Mouse (Mus musculus) liver, adult 2 months (tissue): ENCODE data around the gene Vps37c. TPM values are rescaled to one million over a fixed set of nuclear protein-coding genes. Genes with fewer than 3 reads are reported as not detected.

ENCODE experiments used
- DNase-seq: peaks from one replicate; pipeline ENCODE4 v3.0.0-alpha.2; 2011; ENCODE audit warnings: low read depth, low spot score; ENCODE audit errors: extremely low read depth
- H3K27ac ChIP-seq: fragments of 200-500 bp; replicated peaks from 2 replicates; pipeline ENCODE4 v1.5.1; 2012; ENCODE audit warnings: low read depth, mild to moderate bottlenecking, control low read depth, inconsistent platforms, low read length; ENCODE audit not compliant: insufficient read depth
- H3K27me3 ChIP-seq: fragments of 200-500 bp; 2 replicates; pipeline ENCODE4 v1.6.1; 2012; ENCODE audit warnings: mild to moderate bottlenecking, moderate library complexity, low read length, inconsistent platforms; ENCODE audit not compliant: control insufficient read depth, insufficient read depth
- H3K36me3 ChIP-seq: fragments of 200-500 bp; 2 replicates; pipeline ENCODE4 v1.6.1; 2012; ENCODE audit warnings: low read length, inconsistent platforms; ENCODE audit not compliant: control insufficient read depth, insufficient read depth
- H3K4me1 ChIP-seq: fragments of 200-500 bp; 2 replicates; pipeline ENCODE4 v1.6.1; 2011; ENCODE audit warnings: low read length; ENCODE audit not compliant: control insufficient read depth, insufficient read depth
- H3K4me3 ChIP-seq: fragments of 200-500 bp; 2 replicates; pipeline ENCODE4 v1.5.1; 2011; ENCODE audit warnings: low read depth, mild to moderate bottlenecking, control low read depth, low read length, moderate library complexity; ENCODE audit not compliant: insufficient read depth
- H3K79me2 ChIP-seq: fragments of 200-500 bp; 2 replicates; pipeline ENCODE4 v1.6.1; 2012; ENCODE audit warnings: inconsistent platforms, mild to moderate bottlenecking, low read length, moderate library complexity; ENCODE audit not compliant: control insufficient read depth, insufficient read depth
- H3K9ac ChIP-seq: fragments of 200-500 bp; 2 replicates; pipeline ENCODE4 v1.6.1; 2012; ENCODE audit warnings: low read depth, mild to moderate bottlenecking, control low read depth, inconsistent platforms, low read length
- CTCF ChIP-seq: fragments of 200-500 bp; IDR thresholded peaks from 2 replicates; pipeline ENCODE4 v1.5.1; 2011; ENCODE audit warnings: low read depth, low read length, control low read depth
- POLR2A ChIP-seq: fragments of 200-500 bp; IDR thresholded peaks from 2 replicates; pipeline ENCODE4 v1.6.1; 2011; ENCODE audit warnings: low read length, control low read depth; ENCODE audit not compliant: insufficient read depth; ENCODE audit errors: extremely low read depth
- WGBS: fragments of 180-500 bp; shearing (Covaris S2); methylation state at CpG from one replicate; pipeline ENCODE4 v1.1.7; 2018; 5-methylcytosine and 5-hydroxymethylcytosine counted together
- polyA plus RNA-seq: library from polyadenylated mRNA; depleted of rRNA; stranded (reverse); fragments of >200 nt; gene quantifications from 2 replicates; pipeline ENCODE4 v1.2.3, GENCODE M21; 2012
- total RNA-seq: library from RNA; depleted of rRNA; stranded (reverse); fragments of >200 nt; gene quantifications from 2 replicates; pipeline ENCODE4 v1.2.3, GENCODE M21; 2014

Vps37c gene
- total and polyA plus RNA-seq, 2 experiments = 2.9 to 18.1 TPM

DNA sequence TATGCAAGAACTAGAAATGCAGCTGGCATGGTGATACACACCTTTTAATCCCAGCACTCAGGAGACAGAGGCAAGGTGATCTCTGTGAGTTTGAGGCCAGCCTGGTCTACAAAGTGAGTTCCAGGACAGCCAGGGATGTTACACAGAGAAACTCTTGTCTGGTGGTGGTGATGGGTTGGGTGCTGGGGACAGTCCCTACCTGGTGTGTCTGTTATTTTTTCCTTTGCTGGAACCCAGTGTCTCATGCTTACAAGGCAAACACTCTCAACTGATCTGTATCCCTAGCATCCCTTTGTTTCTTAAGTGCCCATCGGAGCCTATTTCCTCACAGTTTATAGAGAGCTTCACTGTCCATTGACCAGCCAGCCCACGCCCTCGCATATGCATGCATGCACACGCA, 51.4 kb downstream of the Vps37c start:
- WGBS = 95% methylated on average over 4 of the region's 4 CpGs
- TF ChIP-seq POLR2A (no peak), CTCF (no peak)
- Histone ChIP-seq H3K27ac (no peak overlapping the region), H3K9ac (no peak overlapping the region), H3K36me3 (no peaks in the 10 kb centered on the region), H3K4me3 (no peak overlapping the region), H3K79me2 (no peaks in the 10 kb centered on the region), H3K4me1 (no peaks in the 10 kb centered on the region), H3K27me3 (no peaks in the 10 kb centered on the region)
- no peak for DNase-seq

DNA sequence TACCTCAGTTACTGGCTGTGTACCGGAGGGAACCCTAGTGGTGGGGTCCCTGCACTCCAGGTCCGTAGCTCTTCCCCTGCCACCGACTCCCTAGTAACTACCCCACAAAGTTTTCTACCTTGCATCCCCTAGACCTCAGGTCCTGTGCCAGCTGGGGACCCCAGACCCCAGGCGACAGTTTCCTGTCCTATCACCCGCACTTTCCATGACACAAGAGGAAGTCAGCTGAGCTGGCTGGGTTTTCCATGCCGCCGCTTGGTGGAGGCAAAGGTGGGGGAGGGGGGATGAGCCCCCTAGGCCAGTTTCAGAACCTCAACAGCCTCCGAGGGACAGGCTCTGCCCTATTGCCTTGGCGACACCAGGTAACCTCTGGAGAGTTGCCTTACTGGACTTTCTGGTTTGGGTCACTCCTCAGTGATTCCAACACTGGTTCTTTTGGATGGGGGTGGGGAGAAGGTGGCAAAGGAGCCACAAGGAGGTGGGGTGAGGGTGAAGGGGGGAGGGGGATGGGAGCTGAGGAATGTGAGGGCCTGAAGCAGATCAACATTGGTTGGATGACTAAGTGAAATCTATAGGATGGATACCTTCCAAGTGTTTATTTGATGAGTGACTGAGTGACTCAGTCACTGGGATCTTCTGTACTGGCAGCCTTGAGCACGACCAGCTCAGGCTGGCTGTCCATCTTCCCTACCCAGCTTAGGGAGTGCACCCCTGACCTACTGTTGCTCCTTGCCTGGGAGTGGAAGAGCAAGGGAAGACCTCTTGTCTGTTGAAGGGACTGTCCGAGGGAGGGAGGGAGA, 52.3 kb downstream of the Vps37c start:
- DNase-seq = no peak
- no peak for TF ChIP-seq CTCF
- TF ChIP-seq POLR2A = no peak
- WGBS = 30% methylated on average over 11 of the region's 11 CpGs
- no peaks in the 10 kb centered on the region for H3K79me2 ChIP-seq
- no peaks in the 10 kb centered on the region for H3K4me1 ChIP-seq
- H3K27me3 ChIP-seq = no peaks in the 10 kb centered on the region
- H3K36me3 ChIP-seq = no peaks in the 10 kb centered on the region
- H3K4me3 ChIP-seq = no peak overlapping the region
- no peak overlapping the region for H3K27ac ChIP-seq
- no peak overlapping the region for H3K9ac ChIP-seq

DNA sequence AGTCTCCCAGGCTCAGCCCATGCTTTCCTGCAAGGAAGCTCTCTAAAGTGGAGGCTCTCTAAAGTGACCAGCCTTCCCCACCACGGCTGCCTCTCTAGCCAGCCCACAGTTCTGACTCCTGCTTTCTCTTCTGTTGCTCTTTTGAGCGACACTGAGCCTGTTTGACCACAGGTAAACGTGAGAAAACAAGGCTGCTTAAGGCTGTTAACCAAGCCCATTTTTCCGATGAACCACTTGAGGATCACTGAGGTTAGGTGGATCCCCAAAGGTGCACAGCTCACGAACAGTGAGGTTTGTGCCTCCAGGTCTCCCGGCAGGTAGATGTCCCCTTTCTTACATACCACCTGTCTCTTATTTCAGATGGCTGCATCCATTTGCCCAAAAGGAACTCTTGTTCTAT, 53.6 kb downstream of the Vps37c start:
- H3K27ac ChIP-seq = no peak overlapping the region
- 77% methylated on average over 6 of the region's 6 CpGs for WGBS
- DNase-seq = no peak
- no peaks in the 10 kb centered on the region for H3K27me3 ChIP-seq
- H3K36me3 ChIP-seq = no peaks in the 10 kb centered on the region
- TF ChIP-seq CTCF = no peak
- no peak for TF ChIP-seq POLR2A
- no peaks in the 10 kb centered on the region for H3K4me1 ChIP-seq
- H3K4me3 ChIP-seq = no peak overlapping the region
- H3K79me2 ChIP-seq = no peaks in the 10 kb centered on the region
- H3K9ac ChIP-seq = no peak overlapping the region

DNA sequence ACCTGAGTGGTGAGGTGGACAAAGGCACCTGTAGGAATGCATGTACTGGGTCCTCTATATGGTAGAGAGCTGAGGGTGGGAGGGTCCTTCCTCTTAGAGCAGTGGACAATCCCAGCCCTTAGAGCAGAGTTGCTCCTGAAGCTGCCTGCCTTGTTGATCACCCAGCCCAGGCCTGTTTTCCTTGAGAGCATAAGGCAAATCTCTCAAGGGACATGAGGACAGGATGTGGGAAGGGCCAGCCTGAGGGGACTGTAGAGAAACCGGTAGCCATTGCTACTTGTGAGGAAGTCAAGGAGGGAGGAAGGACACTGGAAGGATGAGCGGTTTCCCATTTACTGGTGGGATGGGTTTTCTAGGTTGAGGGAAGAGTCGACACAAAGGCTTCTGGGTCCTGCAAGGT, 54.0 kb downstream of the Vps37c start:
- Histone ChIP-seq H3K79me2 (no peaks in the 10 kb centered on the region), H3K4me3 (no peak overlapping the region), H3K4me1 (no peaks in the 10 kb centered on the region), H3K27me3 (no peaks in the 10 kb centered on the region), H3K27ac (no peak overlapping the region), H3K9ac (no peak overlapping the region), H3K36me3 (no peaks in the 10 kb centered on the region)
- no peak for TF ChIP-seq POLR2A
- TF ChIP-seq CTCF = no peak
- 68% methylated on average over 3 of the region's 3 CpGs for WGBS
- DNase-seq = no peak

DNA sequence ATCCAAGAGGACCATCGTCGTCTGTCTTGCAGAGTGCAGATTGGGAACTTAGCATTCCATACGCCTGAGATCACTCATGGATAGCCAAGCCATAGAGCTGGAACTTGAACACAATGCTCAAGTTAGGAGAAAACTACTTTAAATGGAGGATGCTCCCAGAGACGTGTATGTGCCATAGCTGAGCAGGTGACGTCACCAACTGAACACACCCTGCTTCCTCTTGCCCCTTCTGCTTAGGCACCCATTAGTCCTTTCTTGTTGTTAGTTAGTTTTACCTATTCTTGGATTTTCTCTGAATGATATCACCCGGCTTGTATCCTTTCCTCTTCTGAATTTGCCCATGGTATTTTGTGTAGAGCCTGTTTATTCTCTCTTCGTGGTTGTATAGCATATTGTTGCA, 58.6 kb downstream of the Vps37c start:
- no peak overlapping the region for H3K9ac ChIP-seq
- no peak overlapping the region for H3K27ac ChIP-seq
- H3K27me3 ChIP-seq = no peaks in the 10 kb centered on the region
- no peak overlapping the region for H3K4me3 ChIP-seq
- 90% methylated on average over 7 of the region's 7 CpGs for WGBS
- H3K79me2 ChIP-seq = no peaks in the 10 kb centered on the region
- DNase-seq = no peak
- no peaks in the 10 kb centered on the region for H3K4me1 ChIP-seq
- no peak for TF ChIP-seq CTCF
- H3K36me3 ChIP-seq = no peaks in the 10 kb centered on the region

DNA sequence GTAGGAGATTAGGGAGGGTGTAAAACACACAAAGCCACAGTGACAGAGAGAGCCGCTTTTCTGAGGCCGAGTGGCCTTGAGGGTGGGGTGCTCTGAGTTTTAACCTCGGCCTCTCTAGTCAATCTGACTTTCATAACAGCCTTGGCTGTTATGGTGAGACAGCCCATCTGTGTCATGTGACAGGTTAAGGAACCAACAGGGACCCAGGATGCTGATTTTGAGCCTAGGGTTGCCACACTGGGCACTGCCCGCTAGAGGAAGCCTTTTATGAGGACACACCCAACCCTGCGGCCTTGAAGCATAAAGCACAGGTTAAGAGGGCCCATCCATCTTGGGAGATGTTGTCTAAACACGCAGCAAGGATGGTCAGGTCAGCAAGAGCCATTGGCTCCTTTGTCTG, 59.2 kb downstream of the Vps37c start:
- no peaks in the 10 kb centered on the region for H3K79me2 ChIP-seq
- H3K27ac ChIP-seq = no peak overlapping the region
- H3K36me3 ChIP-seq = no peaks in the 10 kb centered on the region
- no peak overlapping the region for H3K9ac ChIP-seq
- WGBS = 78% methylated on average over 6 of the region's 6 CpGs
- no peak overlapping the region for H3K4me3 ChIP-seq
- H3K4me1 ChIP-seq = no peaks in the 10 kb centered on the region
- no peaks in the 10 kb centered on the region for H3K27me3 ChIP-seq
- no peak for TF ChIP-seq CTCF
- no peak for TF ChIP-seq POLR2A
- no peak for DNase-seq
